Mouse (Mus musculus) intestine, postnatal 0 days (tissue): Measurements from ENCODE around the gene Sh3pxd2a. TPM values are rescaled to one million over a fixed set of nuclear protein-coding genes. Genes with fewer than 3 reads are reported as not detected.

Source experiments
- ATAC-seq: fragments of 200-750 bp; cut with Nextera tagmentation; 2 replicates; pipeline ENCODE4 v1.8.0; 2017; ENCODE audit warnings: mild to moderate bottlenecking, moderate TSS enrichment, moderate library complexity
- H3K27ac ChIP-seq: fragments of 300-500 bp; sonication (generic); 2 replicates; pipeline ENCODE4 v1.5.1; 2014; ENCODE audit warnings: mild to moderate bottlenecking, low read depth, low read length, moderate library complexity
- H3K27me3 ChIP-seq: fragments of 300-500 bp; sonication (generic); replicated peaks from 2 replicates; pipeline ENCODE4 v1.6.1; 2014; ENCODE audit warnings: low read length, mixed read lengths; ENCODE audit not compliant: control insufficient read depth, insufficient read depth
- H3K36me3 ChIP-seq: fragments of 300-500 bp; sonication (generic); 2 replicates; pipeline ENCODE4 v1.6.1; 2014; ENCODE audit warnings: mild to moderate bottlenecking, moderate library complexity; ENCODE audit not compliant: control insufficient read depth, insufficient read depth
- H3K4me1 ChIP-seq: fragments of 300-500 bp; sonication (generic); replicated peaks from 2 replicates; pipeline ENCODE4 v1.6.1; 2014; ENCODE audit warnings: antibody characterized with exemption, low read length, mixed read lengths; ENCODE audit not compliant: control insufficient read depth, insufficient read depth
- H3K4me2 ChIP-seq: fragments of 300-500 bp; sonication (generic); replicated peaks from 2 replicates; pipeline ENCODE4 v1.6.1; 2014; ENCODE audit warnings: low read depth, mild to moderate bottlenecking, moderate library complexity
- H3K4me3 ChIP-seq: fragments of 300-500 bp; sonication (generic); 2 replicates; pipeline ENCODE4 v1.5.1; 2014; ENCODE audit warnings: low read depth, low read length
- H3K9ac ChIP-seq: fragments of 300-500 bp; sonication (generic); 2 replicates; pipeline ENCODE4 v1.6.1; 2014; ENCODE audit warnings: mild to moderate bottlenecking, low read depth, low read length
- H3K9me3 ChIP-seq: fragments of 300-500 bp; sonication (generic); 2 replicates; pipeline ENCODE4 v1.6.1; 2016; ENCODE audit warnings: mixed run types; ENCODE audit not compliant: control insufficient read depth
- CTCF ChIP-seq: sonication (generic); IDR thresholded peaks from 2 replicates; pipeline ENCODE4 v1.5.1; 2016; ENCODE audit warnings: low read depth, mild to moderate bottlenecking, control low read depth, antibody characterized with exemption, moderate library complexity
- WGBS: fragments of 180-500 bp; shearing (Covaris S2); extraction: QIAGEN DNeasy Blood & Tissue Kit; methylation state at CpG from one replicate; pipeline ENCODE4 v1.1.7; 2014; 5-methylcytosine and 5-hydroxymethylcytosine counted together
- polyA plus RNA-seq: library from polyadenylated mRNA; unstranded; fragments of >200 nt; fragmentation: Nextera tagmentation; extraction: Ambion mirVana; gene quantifications from 2 replicates; pipeline ENCODE4 v1.2.1, GENCODE M21; 2015

Gene Sh3pxd2a
- polyA plus RNA-seq, 1 experiment from 2014 or later: 2.2 TPM

DNA sequence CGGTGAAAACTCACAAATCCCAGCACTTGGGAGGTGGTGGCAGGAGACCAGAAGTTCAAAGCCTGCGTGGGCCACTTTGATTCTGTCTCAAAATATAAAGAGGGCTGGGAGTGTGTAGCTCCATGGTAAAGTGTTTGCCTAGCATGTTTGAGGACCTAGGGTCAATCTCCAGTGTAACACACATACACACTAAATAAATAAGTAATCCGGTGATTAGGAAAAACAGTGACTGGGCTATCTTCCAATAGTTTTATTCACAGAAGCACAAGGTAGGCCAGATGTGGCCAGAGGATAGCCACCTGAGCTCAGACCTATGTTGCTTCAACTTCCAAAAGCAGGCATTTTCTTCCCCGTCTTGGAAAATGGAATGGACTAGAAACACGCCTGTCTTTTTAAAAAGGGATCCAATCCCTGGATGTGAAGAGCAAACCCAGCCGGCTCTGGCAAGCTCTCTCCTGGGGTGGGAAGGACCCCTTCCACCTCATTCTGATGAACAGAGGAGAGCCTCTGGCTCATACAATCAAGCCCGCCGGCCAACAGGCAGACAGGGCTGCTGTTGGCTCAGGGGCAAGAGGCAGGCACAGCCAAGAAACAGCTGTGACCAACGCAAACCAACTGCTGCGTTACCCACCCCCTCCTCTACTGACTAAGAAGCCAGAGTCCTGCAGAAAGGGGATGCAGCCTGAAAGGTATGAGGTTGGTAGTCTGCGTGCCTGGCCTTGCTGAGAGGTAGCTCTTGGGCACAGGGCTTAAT is 140.9 kb downstream of the Sh3pxd2a start:
- TF ChIP-seq CTCF: no peak
- Histone ChIP-seq H3K36me3 (no peaks in the 10 kb centered on the region; the same call in 1 of the 2 replicates), H3K9me3 (no peaks in the 10 kb centered on the region), H3K4me2 (no peak overlapping the region), H3K27ac (no peak overlapping the region), H3K4me3 (no peak overlapping the region), H3K4me1 (no peaks in the 10 kb centered on the region), H3K9ac (no peak overlapping the region), H3K27me3 (no peaks in the 10 kb centered on the region)
- 75% methylated on average over 11 of the region's 11 CpGs for WGBS
- no peak for ATAC-seq

DNA sequence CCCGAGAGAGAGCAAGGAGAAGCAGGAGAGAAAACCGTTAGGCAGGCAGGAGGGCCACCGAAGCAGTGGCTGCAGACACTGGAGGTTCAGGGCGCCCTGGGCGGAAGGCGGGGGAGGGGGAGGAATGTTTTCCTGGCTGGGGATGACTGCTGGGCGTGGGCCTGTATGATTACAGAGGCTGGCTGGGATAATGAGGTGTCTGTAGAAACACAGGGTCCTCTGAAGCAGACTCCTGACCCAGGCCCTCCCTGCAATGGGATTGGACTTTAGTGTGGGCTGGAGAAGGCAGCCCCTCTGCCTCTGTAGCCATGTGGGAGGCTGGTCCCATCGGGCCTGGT is 143.9 kb downstream of the Sh3pxd2a start:
- TF ChIP-seq CTCF: no peak
- H3K4me2 ChIP-seq: peak overlapping the region; percentile 27; the same call in 1 of the 2 replicates
- peaks cover 4% of the 10 kb centered on the region; the same call in 1 of the 2 replicates for H3K4me1 ChIP-seq
- H3K9me3 ChIP-seq: no peaks in the 10 kb centered on the region
- no peak overlapping the region for H3K9ac ChIP-seq
- H3K27ac ChIP-seq: no peak overlapping the region
- WGBS: 22% methylated on average over 8 of the region's 8 CpGs
- H3K4me3 ChIP-seq: no peak overlapping the region
- no peaks in the 10 kb centered on the region for H3K36me3 ChIP-seq
- ATAC-seq: no peak
- no peaks in the 10 kb centered on the region for H3K27me3 ChIP-seq

DNA sequence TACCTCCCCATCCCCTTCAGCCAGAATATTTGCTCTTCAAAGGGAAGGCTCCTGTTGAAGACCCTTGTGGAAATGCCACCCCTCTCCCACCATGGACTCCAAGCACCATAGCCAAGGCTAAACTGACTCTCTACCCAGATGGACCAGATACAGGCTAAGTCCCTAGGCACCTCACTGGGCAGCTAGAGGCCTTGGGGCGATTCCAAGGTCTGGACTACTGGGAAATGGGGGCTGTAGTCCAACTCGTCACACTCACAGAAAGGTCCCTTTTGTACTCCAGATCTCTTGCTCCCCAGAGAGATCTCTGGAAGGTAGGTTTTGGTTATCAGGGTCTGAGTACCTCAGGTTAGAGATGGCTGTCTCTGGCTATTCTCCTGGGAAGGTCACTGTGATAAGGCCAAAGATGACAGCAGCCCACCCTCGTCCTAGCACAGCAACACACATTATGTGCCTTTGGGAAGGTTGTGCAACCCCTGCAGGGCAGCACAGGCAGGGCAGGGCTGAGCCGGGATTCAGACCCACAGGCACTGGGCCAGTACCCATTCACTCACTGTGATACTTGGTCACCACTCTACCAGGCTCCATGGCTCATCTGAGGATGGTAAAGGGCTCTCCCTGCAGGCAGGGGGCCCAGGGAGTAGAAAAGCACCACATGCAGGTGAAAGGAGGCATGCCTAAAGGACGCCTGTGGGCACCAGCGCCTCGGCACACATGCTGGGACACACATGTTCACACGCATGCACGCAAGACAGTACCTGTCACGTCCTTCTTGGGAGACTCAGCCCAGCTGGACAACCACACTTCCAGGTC is 144.5 kb downstream of the Sh3pxd2a start:
- Histone ChIP-seq H3K9me3 (no peaks in the 10 kb centered on the region), H3K4me3 (no peak overlapping the region), H3K9ac (no peak overlapping the region), H3K27me3 (no peaks in the 10 kb centered on the region), H3K36me3 (no peaks in the 10 kb centered on the region), H3K4me2 (peak overlapping the region; percentile 27; the same call in 1 of the 2 replicates), H3K4me1 (peaks cover 8% of the 10 kb centered on the region; the same call in 1 of the 2 replicates), H3K27ac (no peak overlapping the region)
- TF ChIP-seq CTCF: peak; percentile 33
- no peak for ATAC-seq
- WGBS: 76% methylated on average over 10 of the region's 10 CpGs

DNA sequence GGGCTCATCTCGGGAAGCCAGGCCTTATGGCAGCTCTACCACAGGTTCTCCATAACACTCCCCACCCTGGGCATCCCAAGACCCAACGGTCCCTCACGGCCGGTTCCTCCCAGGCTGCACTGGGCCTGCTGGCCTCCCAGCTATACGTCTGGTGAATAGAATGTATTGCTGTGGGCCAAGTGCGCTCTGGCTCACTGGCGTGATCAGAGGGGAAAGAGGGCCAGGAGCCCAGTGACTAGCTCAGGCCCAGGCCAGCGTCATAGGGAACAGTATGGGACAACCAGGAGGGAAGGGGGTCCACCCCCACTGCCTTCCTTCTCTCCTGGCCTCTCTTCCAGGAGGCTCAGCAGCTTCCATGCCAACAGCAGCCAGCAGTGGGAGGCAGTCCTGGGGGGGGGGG is 145.1 kb downstream of the Sh3pxd2a start:
- Histone ChIP-seq H3K4me1 (peaks cover 8% of the 10 kb centered on the region; the same call in 1 of the 2 replicates), H3K4me2 (no peak overlapping the region)

DNA sequence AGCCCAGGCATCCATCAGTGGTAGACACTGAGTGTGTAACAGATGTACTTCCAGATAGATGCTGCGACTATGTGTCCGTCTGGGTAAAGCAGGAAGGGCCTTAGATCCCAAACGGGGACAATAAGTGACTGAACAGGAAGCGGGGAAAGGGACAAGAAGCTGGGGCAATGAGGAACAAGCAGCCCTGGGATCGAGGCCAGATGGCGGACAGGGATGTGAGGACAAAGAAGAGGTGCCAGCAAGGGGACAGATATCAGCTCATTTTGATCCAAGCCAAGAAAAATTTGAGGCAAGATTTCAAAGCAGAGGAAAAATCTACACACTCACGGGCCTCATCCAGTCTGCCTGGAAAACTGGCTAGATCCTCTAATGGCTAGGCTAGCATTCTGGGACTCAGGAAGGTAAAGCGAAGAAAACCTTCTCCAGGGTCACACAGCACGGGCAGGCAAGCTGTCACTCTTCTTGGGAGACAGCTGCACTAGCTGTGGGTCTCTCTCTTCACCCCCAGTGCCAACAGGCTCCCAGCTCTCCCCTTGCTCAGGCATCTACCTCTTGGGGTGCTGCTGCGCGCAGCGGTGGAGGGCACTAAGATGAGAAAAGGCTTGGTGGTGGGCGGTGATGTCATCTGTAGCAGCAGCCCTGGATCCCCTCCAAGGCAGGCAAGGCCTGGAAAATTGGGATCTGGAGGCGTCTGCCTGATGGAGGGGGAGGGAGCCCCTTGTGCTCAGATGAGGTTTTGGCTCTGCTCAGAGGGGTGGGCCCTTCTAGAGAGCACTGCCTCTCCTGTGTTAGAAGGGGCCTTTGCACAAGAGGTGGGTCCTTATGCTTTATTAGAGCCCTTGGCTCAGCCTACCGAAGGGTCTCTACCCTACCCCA is 146.9 kb downstream of the Sh3pxd2a start:
- Histone ChIP-seq H3K4me2 (no peak overlapping the region), H3K4me3 (no peak overlapping the region), H3K4me1 (peaks cover 8% of the 10 kb centered on the region; the same call in 1 of the 2 replicates), H3K27ac (no peak overlapping the region), H3K9me3 (no peaks in the 10 kb centered on the region), H3K27me3 (no peaks in the 10 kb centered on the region), H3K36me3 (no peaks in the 10 kb centered on the region), H3K9ac (no peak overlapping the region)
- no peak for ATAC-seq
- 0 out of 2 replicates have a peak, but pooled peaks have one; percentile 2 for TF ChIP-seq CTCF
- WGBS: 68% methylated on average over 15 of the region's 15 CpGs

More for the DNA sequence above, 145.1 kb downstream of the Sh3pxd2a start:
- H3K27me3 ChIP-seq: no peaks in the 10 kb centered on the region
- H3K9me3 ChIP-seq: no peaks in the 10 kb centered on the region
- no peak overlapping the region for H3K4me3 ChIP-seq
- H3K27ac ChIP-seq: no peak overlapping the region
- no peaks in the 10 kb centered on the region for H3K36me3 ChIP-seq
- 84% methylated on average over 8 of the region's 8 CpGs for WGBS
- no peak overlapping the region for H3K9ac ChIP-seq
- no peak for ATAC-seq
- no peak for TF ChIP-seq CTCF
